Mouse (Mus musculus): ENCODE measurements around the gene Apaf1.

Gene Apaf1

GRCm38 (mm10) chr10:91080540-91080939 is 2.0 kb downstream of the Apaf1 start:
- no peak for DNase-seq

GRCm38 (mm10) chr10:91076667-91077066 is 5.9 kb downstream of the Apaf1 start:
- DNase-seq: no peak

DNA sequence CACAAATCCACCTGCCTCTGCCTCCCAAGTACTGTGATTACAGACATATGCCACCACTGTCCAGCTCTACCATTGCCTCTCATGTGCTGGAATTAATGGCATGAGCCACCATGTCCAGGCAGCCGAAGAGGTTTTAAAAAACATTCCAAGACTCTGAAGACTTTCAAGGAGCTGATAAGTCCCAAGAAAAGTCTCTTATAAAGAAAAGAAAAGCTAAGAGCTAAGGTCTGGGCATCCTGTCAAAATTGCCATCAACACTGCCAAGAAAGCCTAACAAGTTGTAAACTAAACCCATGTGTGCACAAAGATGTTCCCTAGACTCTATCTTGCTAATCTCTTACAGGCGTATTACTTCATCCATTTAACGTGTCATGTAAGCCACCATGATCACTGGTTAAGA is 9.2 kb downstream of the Apaf1 start:
- DNase-seq: no peak

DNA sequence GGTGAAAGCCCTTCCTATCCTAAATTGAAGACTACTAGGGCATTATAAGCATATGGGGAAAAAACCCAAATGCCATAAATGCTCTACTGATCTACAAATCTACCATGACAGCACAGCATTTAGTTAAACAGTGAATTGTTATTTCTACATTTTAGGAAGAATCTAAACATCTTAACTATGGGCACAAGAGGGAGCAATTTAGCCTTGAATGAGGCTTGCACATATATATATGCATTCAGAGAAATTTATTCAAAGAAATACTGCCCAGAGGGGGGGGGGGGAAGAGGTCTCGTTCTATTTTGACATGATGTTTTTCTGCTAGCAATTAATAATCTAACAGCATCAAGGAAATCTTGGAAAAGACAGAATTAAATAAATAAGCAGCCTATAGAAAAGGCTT is 10.8 kb downstream of the Apaf1 start:
- no peak for DNase-seq

GRCm38 (mm10) chr10:91062355-91062754 is 20.2 kb downstream of the Apaf1 start:
- no peak for DNase-seq

- peak in 1 of 2 experiments; percentile 21 for DNase-seq
Observed at GRCm38 (mm10) chr10:91060742-91061141, 21.8 kb downstream of the Apaf1 start.

DNA sequence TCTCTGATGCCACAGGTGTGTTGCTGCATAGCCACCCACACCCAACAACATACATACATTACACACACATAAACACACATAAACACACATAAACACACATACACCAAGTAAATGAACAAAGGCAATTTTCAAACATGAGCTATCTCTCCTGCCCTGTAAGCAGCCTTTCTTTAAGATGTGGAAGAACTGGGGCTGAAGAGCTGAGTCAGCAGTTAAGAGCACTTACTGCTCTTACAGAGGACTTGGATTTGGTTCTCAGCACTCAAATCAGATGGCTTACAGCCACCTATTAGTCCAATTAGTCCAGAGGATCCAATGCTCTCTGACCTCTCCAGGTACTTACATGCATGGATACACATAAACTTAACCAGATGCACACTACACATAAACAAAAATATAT is 29.8 kb downstream of the Apaf1 start:
- no peak for DNase-seq

- DNase-seq: no peak
Observed at GRCm38 (mm10) chr10:91051156-91051555, 31.4 kb downstream of the Apaf1 start.

- DNase-seq: peak; percentile 65 to 71
Observed at GRCm38 (mm10) chr10:91049696-91050095, 32.9 kb downstream of the Apaf1 start.

GRCm38 (mm10) chr10:91033942-91034341 is 48.6 kb downstream of the Apaf1 start:
- peak; percentile 89 to 91 for DNase-seq

DNA sequence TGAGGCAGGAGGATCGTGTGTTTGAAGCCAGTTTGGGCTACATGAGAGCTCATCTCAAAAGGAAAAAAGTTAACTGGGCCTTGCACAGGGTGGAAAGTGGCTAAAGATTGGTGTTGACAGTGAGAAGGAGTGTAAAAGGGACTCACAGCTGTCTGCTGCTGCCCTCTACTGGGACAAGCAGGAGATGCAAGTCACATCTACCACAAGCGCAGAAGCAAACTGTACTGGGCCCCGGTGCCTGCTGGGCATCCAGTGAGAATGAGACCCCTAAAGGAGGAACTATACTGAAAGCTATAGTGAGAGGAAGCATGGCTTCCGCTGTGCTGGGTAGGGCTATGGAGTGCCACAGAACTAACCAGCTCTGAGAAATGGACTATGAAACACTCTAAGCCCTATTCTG is 50.2 kb downstream of the Apaf1 start:
- DNase-seq: peak; percentile 93 to 94

DNA sequence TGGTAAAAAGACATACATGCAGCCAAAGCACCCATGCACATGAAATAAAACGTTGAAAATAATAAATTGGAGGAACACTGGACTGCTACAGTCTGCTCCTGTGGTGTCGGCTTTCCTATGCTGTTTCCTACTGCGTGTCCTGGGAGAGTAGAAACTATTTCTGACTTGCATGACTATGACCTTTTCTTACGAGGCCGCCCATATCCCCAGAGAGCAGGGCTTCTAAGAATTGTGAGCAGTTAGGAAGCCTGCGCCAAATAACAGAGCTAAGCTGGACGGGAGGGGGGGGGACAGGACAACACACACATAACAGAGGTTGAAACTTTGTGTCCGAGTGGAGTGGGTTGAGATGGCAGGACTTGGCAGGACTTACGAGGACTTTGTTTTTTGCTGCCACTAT is 51.4 kb downstream of the Apaf1 start:
- DNase-seq: no peak

DNA sequence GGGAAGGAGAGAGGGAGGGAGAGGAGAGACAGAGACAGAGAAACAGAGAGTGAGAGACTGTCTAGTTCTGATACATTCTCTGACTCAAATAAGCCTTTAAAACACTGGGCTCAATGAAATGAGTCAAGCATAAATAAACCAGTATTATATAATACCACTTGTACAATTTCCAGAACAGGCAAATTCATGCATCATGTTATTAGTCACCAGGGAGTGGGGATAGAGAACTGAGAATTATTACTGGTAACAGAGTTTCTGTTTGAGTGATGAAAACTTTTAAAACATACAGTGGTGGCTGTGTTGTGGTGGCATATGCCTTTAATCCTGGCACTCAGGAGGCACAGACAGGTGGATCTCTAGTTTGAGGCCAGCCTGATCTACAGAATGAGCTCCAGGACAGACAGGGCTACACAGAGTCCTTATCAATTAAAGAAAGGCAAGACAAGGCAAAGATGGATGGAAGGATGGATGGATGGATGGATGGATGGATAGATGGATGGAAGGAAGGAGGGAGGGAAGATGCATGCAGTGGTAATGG is 53.5 kb downstream of the Apaf1 start:
- DNase-seq: no peak

- DNase-seq: no peak
Observed at GRCm38 (mm10) chr10:91027964-91028363, 54.6 kb downstream of the Apaf1 start.

- DNase-seq: no peak
Observed at GRCm38 (mm10) chr10:91027468-91027867, 55.1 kb downstream of the Apaf1 start.

GRCm38 (mm10) chr10:91005858-91006538 is 76.6 kb downstream of the Apaf1 start:
- DNase-seq: no peak

DNA sequence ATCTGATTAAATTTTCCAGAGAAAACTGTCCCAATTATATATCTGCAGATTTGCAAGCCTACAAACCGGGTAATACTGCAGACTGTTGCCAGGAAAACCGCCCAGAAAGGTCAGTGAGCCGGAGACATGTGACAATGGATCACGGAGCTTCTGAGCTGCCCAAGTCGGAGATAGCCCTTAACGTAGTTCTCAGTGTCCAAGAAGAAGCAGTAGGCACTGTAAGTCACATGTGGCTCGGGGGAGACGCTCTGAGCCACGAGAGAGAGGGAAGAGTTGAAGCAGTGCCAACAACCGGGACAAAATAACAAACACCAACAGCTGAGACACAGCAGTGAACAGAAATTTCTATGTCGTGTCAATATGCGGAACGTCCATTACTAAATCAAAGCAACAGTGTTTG is 81.1 kb downstream of the Apaf1 start:
- peak; percentile 46 to 61 for DNase-seq

DNA sequence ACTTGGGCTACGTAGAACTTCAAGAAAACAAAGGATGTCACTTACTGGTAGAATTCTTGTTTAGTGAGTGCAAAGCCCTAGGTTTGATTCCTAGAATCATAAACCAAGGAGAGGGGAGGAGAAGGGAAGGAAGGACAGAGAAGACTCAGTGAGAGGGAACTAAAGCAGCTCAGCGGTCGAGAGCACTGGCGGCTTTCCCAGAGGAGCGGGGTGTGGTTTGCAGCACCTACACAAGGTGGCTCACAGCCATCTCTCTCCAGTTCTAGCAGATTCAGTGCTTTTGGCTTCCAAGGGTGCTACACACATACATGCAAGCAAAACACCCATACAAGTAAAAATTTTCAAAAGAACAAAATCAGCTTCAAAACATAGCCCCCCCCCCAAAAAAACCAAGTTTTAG is 82.7 kb downstream of the Apaf1 start:
- DNase-seq: peak; percentile 39 to 51

DNA sequence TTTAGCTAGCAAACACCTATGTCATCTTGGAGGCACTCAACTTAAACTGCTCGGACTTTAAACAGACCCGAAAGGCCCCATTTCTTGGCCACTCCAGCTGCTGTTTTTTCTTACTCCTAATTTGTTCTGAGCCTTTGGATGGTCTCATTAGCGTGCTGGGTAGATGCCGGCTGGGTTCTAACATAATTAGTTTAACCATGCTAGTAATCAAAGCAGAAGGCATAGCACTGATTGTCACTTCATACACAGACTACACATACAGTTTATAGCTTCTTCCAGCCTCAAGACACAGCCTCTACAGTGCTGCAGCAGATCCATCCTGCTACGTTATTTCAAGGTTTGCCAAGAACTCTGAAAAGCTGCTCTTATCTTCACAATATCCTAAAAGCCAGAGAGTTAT is 88.7 kb downstream of the Apaf1 start:
- no peak for DNase-seq

DNA sequence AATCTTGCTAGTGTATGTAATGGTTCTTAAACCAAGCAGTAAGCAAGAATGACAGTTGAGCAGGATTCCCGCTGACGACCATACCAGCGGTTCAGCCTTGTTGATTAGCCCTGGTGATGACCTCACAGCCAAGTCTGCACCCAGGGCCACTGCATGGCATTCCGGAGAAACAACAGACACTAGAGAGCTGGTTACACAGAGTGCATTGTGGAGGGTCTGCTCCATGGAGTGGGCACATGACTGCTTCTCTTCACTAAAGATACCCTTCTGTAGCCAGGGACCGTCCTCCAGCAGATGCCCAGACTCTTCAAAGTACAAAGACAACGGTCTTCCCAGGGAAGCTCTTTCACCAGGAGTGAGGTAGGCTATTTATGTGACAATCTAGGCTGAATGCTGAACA is 90.3 kb downstream of the Apaf1 start:
- DNase-seq: no peak

- DNase-seq: no peak
Observed at GRCm38 (mm10) chr10:90990340-90990739, 92.2 kb downstream of the Apaf1 start.

- peak; percentile 40 to 72 for DNase-seq
Observed at GRCm38 (mm10) chr10:90983046-90983445, 99.5 kb downstream of the Apaf1 start.

- no peak for DNase-seq
Observed at GRCm38 (mm10) chr10:90981811-90982210, 100.8 kb downstream of the Apaf1 start.

- DNase-seq: no peak
Observed at GRCm38 (mm10) chr10:90974491-90974890, 108.1 kb downstream of the Apaf1 start.

- no peak for DNase-seq
Observed at GRCm38 (mm10) chr10:90974084-90974483, 108.5 kb downstream of the Apaf1 start.

Data from cerebellum, postnatal 10 days (tissue).